Mouse (Mus musculus) cortical plate, adult 2 months (tissue): Measurements from ENCODE around the gene Anks1b.

ENCODE experiments used
- CTCF ChIP-seq: fragments of 200-500 bp; IDR thresholded peaks from 2 replicates; pipeline ENCODE4 v1.5.1; 2011; ENCODE audit warnings: mild to moderate bottlenecking, control low read depth, low read length; ENCODE audit not compliant: insufficient read depth; ENCODE audit errors: extremely low read depth
- POLR2A ChIP-seq: fragments of 200-500 bp; IDR thresholded peaks from 2 replicates; pipeline ENCODE4 v1.6.1; 2011; ENCODE audit warnings: mild to moderate bottlenecking, low read length, control low read depth; ENCODE audit not compliant: insufficient read depth; ENCODE audit errors: extremely low read depth

GRCm38 (mm10) chr10:89823906-89824305 is 49.4 kb upstream of the Anks1b start:
- TF ChIP-seq CTCF, result peak; percentile 52; the same call in 1 of the 2 replicates
- no peak for TF ChIP-seq POLR2A
